Mouse (Mus musculus): Measurements from ENCODE around the gene Il16. TPM values are rescaled to one million over a fixed set of nuclear protein-coding genes. Genes with fewer than 3 reads are reported as not detected.

Gene Il16
- polyA plus RNA-seq, 1 experiment from 2014 or later: 1.4 TPM

DNA sequence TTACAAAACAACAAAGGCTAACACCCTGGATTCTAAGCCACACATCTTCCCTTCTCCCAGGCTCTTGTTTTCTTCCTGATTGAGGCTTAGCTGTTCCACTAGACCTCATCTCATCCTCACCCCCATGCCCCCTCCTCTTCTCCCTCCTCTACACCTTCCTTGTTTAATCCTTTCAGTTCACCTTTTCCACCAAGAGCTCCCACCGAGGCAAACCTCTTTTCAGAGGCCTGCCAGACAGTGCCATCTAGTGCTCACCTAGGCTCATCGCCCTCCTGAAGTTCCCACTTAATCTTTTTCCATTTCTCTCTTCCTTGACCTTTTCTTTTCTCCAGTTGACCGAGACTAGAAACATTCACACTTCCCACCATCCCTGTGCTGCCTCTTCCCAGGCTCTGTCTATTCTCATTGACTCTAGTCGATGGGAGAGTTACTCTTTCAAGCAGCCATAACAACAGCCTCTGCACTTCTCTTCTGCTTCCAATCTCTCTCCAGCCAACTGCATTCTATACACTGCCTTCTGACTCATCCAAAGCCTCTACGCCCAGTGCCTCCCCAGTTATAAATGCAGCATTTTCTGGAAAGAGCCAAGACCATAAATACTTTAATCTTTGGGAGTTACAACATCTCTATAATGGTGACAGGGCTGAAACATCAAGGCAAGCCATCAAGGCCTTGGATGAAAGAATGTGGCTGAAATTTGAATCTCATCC is 69.8 kb downstream of the Il16 start:
- no peak overlapping the region for H3K9ac ChIP-seq (ENCODE audit: low read length)
- no peak overlapping the region for H3K4me3 ChIP-seq (ENCODE audit: low read depth, low read length)
- ATAC-seq (ENCODE audit: insufficient read depth, low FRiP score, low TSS enrichment): no peak
- H3K4me2 ChIP-seq (ENCODE audit: low read depth): no peak overlapping the region
- no peaks in the 10 kb centered on the region for H3K27me3 ChIP-seq (ENCODE audit: control insufficient read depth, insufficient read depth, low read length)
- WGBS: 36% methylated on average over 5 of the region's 5 CpGs
- H3K36me3 ChIP-seq (ENCODE audit: control insufficient read depth, insufficient read depth, low read length): no peaks in the 10 kb centered on the region
- H3K27ac ChIP-seq (ENCODE audit: low read depth, low read length): no peak overlapping the region
- H3K9me3 ChIP-seq (ENCODE audit: control insufficient read depth, low read length): no peaks in the 10 kb centered on the region
- no peak for DNase-seq (ENCODE audit: low spot score)
- H3K4me1 ChIP-seq (ENCODE audit: control insufficient read depth, insufficient read depth, low read length): no peaks in the 10 kb centered on the region

DNA sequence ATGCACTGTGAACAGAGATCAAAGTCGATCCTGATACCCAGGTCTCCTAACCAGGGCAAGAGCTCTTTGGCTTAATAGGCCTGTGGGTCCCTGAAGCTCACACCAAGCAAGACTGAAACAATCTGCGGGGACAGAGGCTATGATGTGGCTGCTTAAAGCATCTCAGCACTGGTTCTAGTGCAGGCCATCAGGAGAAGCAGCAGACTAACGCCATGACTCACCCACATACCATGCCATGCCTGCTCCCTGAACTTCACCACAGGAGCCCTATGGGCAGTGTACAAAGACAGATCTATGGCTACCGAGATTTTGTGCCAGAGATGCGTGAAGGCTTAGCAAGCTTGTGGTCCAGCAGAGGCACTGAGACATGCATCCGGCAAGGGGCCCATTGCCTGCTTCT is 74.0 kb downstream of the Il16 start:
- no peaks in the 10 kb centered on the region for H3K9me3 ChIP-seq (ENCODE audit: control insufficient read depth, low read length)
- no peaks in the 10 kb centered on the region for H3K27me3 ChIP-seq (ENCODE audit: control insufficient read depth, insufficient read depth, low read length)
- no peaks in the 10 kb centered on the region for H3K36me3 ChIP-seq (ENCODE audit: control insufficient read depth, insufficient read depth, low read length)
- no peak for ATAC-seq (ENCODE audit: insufficient read depth, low FRiP score, low TSS enrichment)
- no peak overlapping the region for H3K4me2 ChIP-seq (ENCODE audit: low read depth)
- H3K4me3 ChIP-seq (ENCODE audit: low read depth, low read length): no peak overlapping the region
- no peak overlapping the region for H3K9ac ChIP-seq (ENCODE audit: low read length)
- H3K4me1 ChIP-seq (ENCODE audit: control insufficient read depth, insufficient read depth, low read length): no peaks in the 10 kb centered on the region
- no peak overlapping the region for H3K27ac ChIP-seq (ENCODE audit: low read depth, low read length)
- WGBS: 91% methylated on average over 6 of the region's 6 CpGs
- DNase-seq (ENCODE audit: low spot score): no peak

DNA sequence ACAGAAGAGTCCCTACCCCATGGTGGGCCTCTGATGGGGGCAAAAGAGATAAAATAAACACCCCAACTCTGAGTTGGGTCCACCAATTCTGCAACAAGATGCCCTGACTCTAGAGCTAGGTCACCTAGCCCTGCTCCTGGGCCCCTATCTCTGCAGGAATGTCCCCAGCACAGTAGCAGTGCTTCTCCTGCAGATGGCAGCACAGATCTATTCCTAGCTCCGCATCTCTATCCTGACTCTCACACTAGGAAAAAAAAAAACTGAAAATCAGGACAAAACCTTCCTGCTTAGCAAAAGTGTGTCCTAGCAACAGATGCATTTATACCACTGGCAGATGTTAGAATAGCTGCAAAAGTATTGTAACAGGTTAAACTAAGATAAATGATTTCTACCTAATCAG is 76.8 kb downstream of the Il16 start:
- Histone ChIP-seq H3K27me3 (ENCODE audit: control insufficient read depth, insufficient read depth, low read length) (no peaks in the 10 kb centered on the region), H3K36me3 (ENCODE audit: control insufficient read depth, insufficient read depth, low read length) (no peaks in the 10 kb centered on the region), H3K27ac (ENCODE audit: low read depth, low read length) (no peak overlapping the region), H3K4me1 (ENCODE audit: control insufficient read depth, insufficient read depth, low read length) (no peaks in the 10 kb centered on the region), H3K4me3 (ENCODE audit: low read depth, low read length) (no peak overlapping the region), H3K9ac (ENCODE audit: low read length) (no peak overlapping the region), H3K9me3 (ENCODE audit: control insufficient read depth, low read length) (no peaks in the 10 kb centered on the region), H3K4me2 (ENCODE audit: low read depth) (no peak overlapping the region)
- DNase-seq (ENCODE audit: low spot score) (peak; percentile 59), ATAC-seq (ENCODE audit: insufficient read depth, low FRiP score, low TSS enrichment) (no peak)
- 30% methylated on average over 1 of the region's 1 CpGs for WGBS

DNA sequence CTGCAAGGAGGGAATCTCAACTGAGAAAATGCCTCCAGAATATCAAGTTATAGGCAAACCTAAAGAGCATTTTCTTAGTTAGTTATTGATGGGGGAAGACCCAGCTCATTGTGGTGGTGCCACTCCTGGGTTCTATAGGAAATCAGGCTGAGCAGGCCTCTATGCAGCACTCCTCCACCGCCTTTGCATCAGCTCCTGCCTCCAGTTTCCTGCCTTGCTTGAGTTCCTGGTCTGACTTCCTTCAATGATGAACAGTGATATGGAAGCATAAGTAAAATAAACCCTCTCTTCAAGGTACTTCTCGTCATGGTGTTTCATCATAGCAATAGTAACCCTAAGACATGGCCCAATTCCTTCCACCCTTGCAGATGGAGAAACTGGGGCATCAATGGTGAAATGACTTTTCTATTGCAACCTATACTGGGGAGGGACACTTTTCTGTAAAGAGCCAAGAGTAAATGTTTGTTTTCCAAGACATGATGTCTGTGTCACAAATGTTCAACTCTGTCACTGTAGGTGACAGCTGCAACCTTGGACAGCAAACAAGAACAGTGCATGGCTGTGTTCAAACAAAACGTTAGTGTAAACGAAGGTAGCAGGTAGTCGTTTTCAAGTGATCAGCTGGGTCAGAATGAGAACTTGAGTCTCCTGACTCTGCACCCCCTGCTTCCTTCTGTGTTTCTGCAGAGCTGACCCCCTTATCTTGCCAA is 77.4 kb downstream of the Il16 start:
- Histone ChIP-seq H3K9me3 (ENCODE audit: control insufficient read depth, low read length) (no peaks in the 10 kb centered on the region), H3K9ac (ENCODE audit: low read length) (no peak overlapping the region), H3K36me3 (ENCODE audit: control insufficient read depth, insufficient read depth, low read length) (no peaks in the 10 kb centered on the region), H3K4me2 (ENCODE audit: low read depth) (no peak overlapping the region), H3K4me1 (ENCODE audit: control insufficient read depth, insufficient read depth, low read length) (no peaks in the 10 kb centered on the region), H3K27ac (ENCODE audit: low read depth, low read length) (no peak overlapping the region), H3K4me3 (ENCODE audit: low read depth, low read length) (no peak overlapping the region), H3K27me3 (ENCODE audit: control insufficient read depth, insufficient read depth, low read length) (no peaks in the 10 kb centered on the region)
- no peak for DNase-seq (ENCODE audit: low spot score)
- WGBS: 87% methylated on average over 5 of the region's 5 CpGs
- ATAC-seq (ENCODE audit: insufficient read depth, low FRiP score, low TSS enrichment): no peak

DNA sequence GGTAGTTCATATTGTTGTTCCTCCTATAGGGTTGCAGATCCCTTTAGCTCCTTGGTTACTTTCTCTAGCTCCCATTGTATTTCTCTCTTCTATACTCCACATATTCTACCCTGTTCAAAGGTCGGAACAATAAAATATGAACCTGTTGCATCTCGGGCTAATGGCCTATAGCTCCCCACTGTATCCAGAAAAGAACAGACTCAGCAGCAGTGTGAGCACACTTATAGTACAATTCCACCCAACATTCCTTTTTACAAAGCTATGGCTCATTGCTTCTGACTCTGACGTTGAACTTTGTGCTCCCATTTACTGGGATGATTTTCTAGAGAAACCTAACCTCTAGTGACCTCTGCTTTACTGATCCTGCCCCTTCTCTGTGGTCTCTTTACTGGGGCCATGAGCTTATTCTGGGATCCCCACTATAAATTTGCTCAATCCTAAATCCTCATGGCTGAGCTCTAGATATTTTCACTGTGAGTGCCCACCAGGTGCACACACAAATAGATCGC is 79.4 kb downstream of the Il16 start:
- WGBS: 83% methylated on average over 4 of the region's 4 CpGs
- H3K27ac ChIP-seq (ENCODE audit: low read depth, low read length): no peak overlapping the region
- H3K9ac ChIP-seq (ENCODE audit: low read length): no peak overlapping the region
- H3K4me3 ChIP-seq (ENCODE audit: low read depth, low read length): no peak overlapping the region
- H3K27me3 ChIP-seq (ENCODE audit: control insufficient read depth, insufficient read depth, low read length): no peaks in the 10 kb centered on the region
- no peaks in the 10 kb centered on the region for H3K4me1 ChIP-seq (ENCODE audit: control insufficient read depth, insufficient read depth, low read length)
- H3K36me3 ChIP-seq (ENCODE audit: control insufficient read depth, insufficient read depth, low read length): no peaks in the 10 kb centered on the region
- no peak for DNase-seq (ENCODE audit: low spot score)
- H3K9me3 ChIP-seq (ENCODE audit: control insufficient read depth, low read length): no peaks in the 10 kb centered on the region
- ATAC-seq (ENCODE audit: insufficient read depth, low FRiP score, low TSS enrichment): no peak
- no peak overlapping the region for H3K4me2 ChIP-seq (ENCODE audit: low read depth)

DNA sequence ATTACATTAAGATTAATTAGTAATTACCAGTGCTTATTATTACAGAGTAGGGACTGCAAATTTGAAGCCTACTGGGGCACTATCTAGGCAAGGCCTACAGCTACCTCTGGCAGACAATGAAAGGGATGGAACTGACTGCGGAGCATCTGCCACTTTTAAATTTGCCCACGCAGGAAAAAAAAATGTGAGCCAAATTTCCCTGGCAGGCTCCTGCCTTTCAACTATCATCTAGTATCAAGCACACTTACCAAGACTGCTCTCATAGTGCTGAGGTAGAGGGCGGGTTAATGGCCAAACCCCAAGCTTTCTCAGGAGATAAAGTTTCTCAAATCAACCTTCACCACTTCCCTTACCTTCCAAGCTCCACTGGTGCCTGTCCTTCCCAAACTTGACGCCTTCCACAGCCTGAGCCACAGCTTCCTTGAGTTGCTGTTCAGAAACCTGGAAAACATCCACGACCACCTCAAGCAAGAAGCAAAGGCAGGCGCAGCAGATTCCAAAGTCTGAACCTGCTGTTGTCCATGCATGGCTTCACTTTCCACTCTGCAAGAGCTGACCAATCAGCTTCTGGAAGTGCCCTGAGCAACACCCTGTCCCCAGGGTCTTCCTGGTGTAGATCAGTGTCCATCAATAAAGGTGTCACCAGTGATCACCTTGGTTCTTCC is 82.7 kb downstream of the Il16 start:
- ATAC-seq (ENCODE audit: insufficient read depth, low FRiP score, low TSS enrichment): no peak
- WGBS: 90% methylated on average over 6 of the region's 6 CpGs

DNA sequence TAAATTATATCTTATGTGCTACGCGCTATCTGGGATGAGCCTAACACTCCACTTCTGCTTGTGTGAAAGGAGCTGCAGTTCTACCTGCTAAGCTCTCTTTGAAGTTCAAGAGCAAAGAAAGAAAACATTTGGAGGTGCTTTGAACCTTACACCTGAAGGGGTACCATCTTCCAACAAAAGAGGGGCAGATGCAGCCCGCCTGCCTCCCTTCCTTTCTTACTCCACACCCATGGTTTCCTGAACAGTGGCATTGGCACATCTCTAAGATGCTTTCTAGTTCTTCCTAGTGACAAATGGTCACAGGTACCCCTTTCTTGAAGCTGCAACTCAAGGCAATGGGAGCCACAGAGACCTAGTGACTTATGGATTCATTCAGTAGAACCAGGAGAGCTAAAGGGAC is 83.8 kb downstream of the Il16 start:
- H3K27ac ChIP-seq (ENCODE audit: low read depth, low read length): no peak overlapping the region
- no peak overlapping the region for H3K4me2 ChIP-seq (ENCODE audit: low read depth)
- 93% methylated on average over 3 of the region's 3 CpGs for WGBS
- ATAC-seq (ENCODE audit: insufficient read depth, low FRiP score, low TSS enrichment) (no peak), DNase-seq (ENCODE audit: low spot score) (no peak)
- no peaks in the 10 kb centered on the region for H3K4me1 ChIP-seq (ENCODE audit: control insufficient read depth, insufficient read depth, low read length)
- H3K9ac ChIP-seq (ENCODE audit: low read length): no peak overlapping the region
- no peaks in the 10 kb centered on the region for H3K9me3 ChIP-seq (ENCODE audit: control insufficient read depth, low read length)
- no peaks in the 10 kb centered on the region for H3K36me3 ChIP-seq (ENCODE audit: control insufficient read depth, insufficient read depth, low read length)
- no peak overlapping the region for H3K4me3 ChIP-seq (ENCODE audit: low read depth, low read length)
- no peaks in the 10 kb centered on the region for H3K27me3 ChIP-seq (ENCODE audit: control insufficient read depth, insufficient read depth, low read length)

More for the DNA sequence above, 82.7 kb downstream of the Il16 start:
- no peak overlapping the region for H3K27ac ChIP-seq (ENCODE audit: low read depth, low read length)
- no peaks in the 10 kb centered on the region for H3K4me1 ChIP-seq (ENCODE audit: control insufficient read depth, insufficient read depth, low read length)
- H3K4me3 ChIP-seq (ENCODE audit: low read depth, low read length): no peak overlapping the region
- H3K9ac ChIP-seq (ENCODE audit: low read length): no peak overlapping the region
- H3K4me2 ChIP-seq (ENCODE audit: low read depth): no peak overlapping the region
- H3K9me3 ChIP-seq (ENCODE audit: control insufficient read depth, low read length): no peaks in the 10 kb centered on the region
- no peak for DNase-seq (ENCODE audit: low spot score)
- H3K36me3 ChIP-seq (ENCODE audit: control insufficient read depth, insufficient read depth, low read length): no peaks in the 10 kb centered on the region
- H3K27me3 ChIP-seq (ENCODE audit: control insufficient read depth, insufficient read depth, low read length): no peaks in the 10 kb centered on the region

DNA sequence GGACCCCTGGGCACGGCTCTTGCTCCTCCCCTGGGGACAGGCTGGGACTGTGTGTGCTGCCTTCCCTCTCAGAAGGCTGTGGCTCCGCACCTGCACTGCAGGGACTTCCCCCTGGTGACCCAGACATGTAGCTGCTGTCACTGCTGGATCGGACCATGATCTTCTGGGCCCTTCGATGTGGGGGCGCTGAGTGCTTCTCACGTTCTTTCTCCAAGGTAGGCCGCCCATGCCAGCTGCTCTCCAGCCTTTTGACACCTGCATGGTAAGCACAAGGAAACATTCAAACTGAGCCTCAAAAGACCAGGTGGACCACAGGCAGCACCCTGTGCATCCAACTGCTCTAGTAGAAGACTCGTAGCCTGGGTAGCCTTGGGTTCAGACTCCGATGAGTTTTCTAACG is 84.5 kb downstream of the Il16 start:
- H3K9me3 ChIP-seq (ENCODE audit: control insufficient read depth, low read length): no peaks in the 10 kb centered on the region
- WGBS: 87% methylated on average over 10 of the region's 10 CpGs
- DNase-seq (ENCODE audit: low spot score): no peak
- no peak overlapping the region for H3K4me3 ChIP-seq (ENCODE audit: low read depth, low read length)
- no peak for ATAC-seq (ENCODE audit: insufficient read depth, low FRiP score, low TSS enrichment)
- H3K4me2 ChIP-seq (ENCODE audit: low read depth): no peak overlapping the region
- H3K36me3 ChIP-seq (ENCODE audit: control insufficient read depth, insufficient read depth, low read length): no peaks in the 10 kb centered on the region
- H3K9ac ChIP-seq (ENCODE audit: low read length): no peak overlapping the region
- H3K4me1 ChIP-seq (ENCODE audit: control insufficient read depth, insufficient read depth, low read length): no peaks in the 10 kb centered on the region
- H3K27me3 ChIP-seq (ENCODE audit: control insufficient read depth, insufficient read depth, low read length): no peaks in the 10 kb centered on the region
- H3K27ac ChIP-seq (ENCODE audit: low read depth, low read length): no peak overlapping the region
